Mouse (Mus musculus) heart, embryonic 10.5 days (tissue): ENCODE results near the gene Grin2c. TPM values are rescaled to one million over a fixed set of nuclear protein-coding genes. Genes with fewer than 3 reads are reported as not detected.

Experiments used
- DNase-seq: peaks from one replicate; pipeline ENCODE4 v3.0.0-alpha.2; 2017; ENCODE audit warnings: low spot score
- H3K27ac ChIP-seq: fragments of 300-500 bp; sonication (generic); 2 replicates; pipeline ENCODE4 v1.5.1; 2016; ENCODE audit warnings: mild to moderate bottlenecking
- H3K27me3 ChIP-seq: fragments of 300-500 bp; sonication (generic); 2 replicates; pipeline ENCODE4 v1.6.1; 2016; ENCODE audit warnings: mild to moderate bottlenecking; ENCODE audit not compliant: poor library complexity, insufficient read depth, severe bottlenecking
- H3K36me3 ChIP-seq: fragments of 300-500 bp; sonication (generic); 2 replicates; pipeline ENCODE4 v1.6.1; 2016; ENCODE audit warnings: mild to moderate bottlenecking, moderate library complexity
- H3K4me1 ChIP-seq: fragments of 300-500 bp; sonication (generic); 2 replicates; pipeline ENCODE4 v1.6.1; 2016; ENCODE audit warnings: mild to moderate bottlenecking
- H3K4me3 ChIP-seq: fragments of 300-500 bp; sonication (generic); 2 replicates; pipeline ENCODE4 v1.5.1; 2016; ENCODE audit warnings: mild to moderate bottlenecking, moderate library complexity
- H3K9me3 ChIP-seq: fragments of 300-500 bp; sonication (generic); 2 replicates; pipeline ENCODE4 v1.6.1; 2016; ENCODE audit warnings: mild to moderate bottlenecking, moderate library complexity
- WGBS: fragments of 180-500 bp; shearing (Covaris S2); methylation state at CpG from one replicate; pipeline ENCODE4 v1.1.7; 2016; 5-methylcytosine and 5-hydroxymethylcytosine counted together
- polyA plus RNA-seq: library from polyadenylated mRNA; unstranded; fragments of >200 nt; fragmentation: Nextera tagmentation; extraction: Ambion mirVana; gene quantifications from 2 replicates; pipeline ENCODE4 v1.2.1, GENCODE M21; 2016

The Grin2c gene
- polyA plus RNA-seq, 1 experiment from 2014 or later = 0.65 TPM

DNA sequence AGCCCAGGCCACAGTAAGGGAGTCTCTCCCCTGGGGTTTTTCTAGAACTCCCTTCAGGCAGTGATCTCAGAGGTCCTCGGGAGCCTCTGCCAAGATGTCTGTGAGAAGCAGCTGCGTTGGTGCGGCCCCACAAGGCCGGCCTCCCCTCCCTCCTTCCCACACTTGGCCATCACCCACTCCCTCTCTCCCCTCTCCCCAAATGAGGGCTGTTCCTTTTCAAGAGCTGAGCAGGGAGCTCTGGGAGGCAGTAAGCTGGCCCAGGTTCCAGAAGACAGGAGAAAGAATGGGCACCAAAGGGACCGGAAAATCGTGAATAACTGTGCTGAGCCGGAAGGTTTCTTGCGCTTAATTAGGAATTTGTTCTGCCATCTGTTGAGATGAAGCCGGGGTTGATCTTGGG lies 35.1 kb downstream of the Grin2c start:
- Histone ChIP-seq H3K27ac (peak overlapping the region; percentile 47; the same call in 1 of the 2 replicates), H3K36me3 (0 out of 2 replicates have a peak, but pooled peaks cover 4% of the 10 kb centered on the region), H3K4me1 (peaks cover 95% of the 10 kb centered on the region), H3K27me3 (peaks cover 45% of the 10 kb centered on the region), H3K4me3 (no peak overlapping the region), H3K9me3 (no peaks in the 10 kb centered on the region)
- no peak for DNase-seq
- 65% methylated on average over 9 of the region's 9 CpGs for WGBS

DNA sequence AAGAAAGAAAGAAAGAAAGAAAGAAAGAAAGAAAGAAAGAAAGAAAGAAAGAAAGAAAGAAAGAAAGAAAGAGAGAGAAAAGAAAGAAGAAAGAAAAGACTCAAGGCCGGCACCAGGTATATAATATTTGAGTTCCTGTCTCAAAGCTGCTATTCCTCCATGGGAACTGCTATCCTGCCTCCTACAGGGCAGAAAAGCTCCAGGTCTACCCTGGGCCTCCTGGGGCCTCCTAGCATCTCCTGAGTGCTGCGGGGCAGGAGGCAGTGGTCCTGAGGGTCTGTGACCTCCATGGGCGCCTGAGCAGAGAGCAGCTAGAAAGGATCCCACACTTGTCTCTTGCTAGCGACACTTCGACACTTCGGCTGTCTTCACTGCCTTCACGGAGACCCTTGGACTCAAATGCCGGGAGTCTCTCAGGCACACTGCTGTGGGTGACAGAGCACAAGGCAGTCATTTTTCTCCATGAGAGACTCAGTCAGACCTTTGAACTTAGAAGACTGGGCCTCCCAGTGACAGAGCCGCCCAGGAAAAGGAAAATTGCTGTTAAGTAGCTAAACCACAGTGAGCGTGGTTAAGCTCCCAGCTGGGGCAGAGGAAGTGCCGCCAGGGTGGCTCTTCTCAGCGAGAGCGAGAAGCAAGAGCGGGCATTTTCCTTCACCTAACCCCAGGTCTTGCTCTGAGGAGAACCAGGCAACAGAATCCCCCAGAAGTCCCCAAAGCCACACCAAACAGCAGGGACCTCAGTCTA lies 35.7 kb downstream of the Grin2c start:
- Histone ChIP-seq H3K9me3 (no peaks in the 10 kb centered on the region), H3K4me3 (no peak overlapping the region), H3K36me3 (0 out of 2 replicates have a peak, but pooled peaks cover 4% of the 10 kb centered on the region), H3K4me1 (peaks cover 95% of the 10 kb centered on the region), H3K27me3 (peaks cover 41% of the 10 kb centered on the region), H3K27ac (peak overlapping the region; percentile 47; the same call in 1 of the 2 replicates)
- WGBS = 43% methylated on average over 14 of the region's 14 CpGs
- no peak for DNase-seq

DNA sequence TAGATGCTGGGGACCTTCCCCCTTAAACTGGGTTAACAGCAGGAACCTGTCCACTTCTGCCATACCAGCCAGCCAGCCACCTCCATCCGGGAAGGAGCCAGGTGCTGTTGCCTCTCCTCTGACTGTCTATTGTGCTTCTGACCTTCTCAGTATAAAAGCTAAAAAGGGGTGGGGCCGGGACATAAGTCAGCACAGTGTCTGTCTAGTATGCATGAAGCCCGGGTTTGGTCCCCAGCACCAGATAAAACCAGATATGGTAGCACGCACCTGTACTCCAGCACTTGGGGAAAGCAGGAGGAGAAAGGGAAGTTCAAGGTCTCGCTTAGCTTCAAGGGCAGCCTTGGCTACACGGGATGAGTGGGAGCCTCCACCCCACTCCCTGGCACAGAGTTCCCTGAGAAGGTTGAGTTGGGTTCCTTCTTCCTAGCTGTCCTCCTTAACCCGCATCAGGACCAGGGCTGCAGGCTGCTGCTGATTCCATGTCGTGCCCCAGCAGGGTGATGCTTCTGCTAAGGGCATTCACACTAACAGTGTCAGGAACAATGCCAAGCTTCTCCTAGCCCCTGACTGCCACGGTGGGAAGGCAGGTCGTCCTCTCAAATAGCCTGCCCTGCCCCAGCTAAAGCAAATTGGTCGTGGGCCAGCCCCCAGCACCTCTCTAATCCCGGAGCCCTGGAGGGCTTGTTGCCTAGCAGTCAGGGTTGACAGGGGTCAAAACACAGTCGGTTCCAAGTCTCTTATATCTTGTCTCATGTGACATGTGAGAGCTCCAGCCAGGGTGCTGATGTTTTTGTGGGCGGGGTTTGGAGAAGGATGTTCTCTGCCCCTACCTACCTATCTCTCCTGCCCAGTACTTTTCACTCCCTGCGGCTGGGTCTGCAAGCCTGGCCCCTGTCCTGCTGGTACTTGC lies 37.8 kb downstream of the Grin2c start:
- Histone ChIP-seq H3K4me1 (peaks cover 93% of the 10 kb centered on the region), H3K27ac (peak overlapping the region; percentile 71; the same call in 1 of the 2 replicates), H3K36me3 (0 out of 2 replicates have a peak, but pooled peaks cover 4% of the 10 kb centered on the region), H3K9me3 (no peaks in the 10 kb centered on the region), H3K4me3 (no peak overlapping the region), H3K27me3 (peaks cover 38% of the 10 kb centered on the region)
- DNase-seq = no peak
- 39% methylated on average over 15 of the region's 15 CpGs for WGBS

DNA sequence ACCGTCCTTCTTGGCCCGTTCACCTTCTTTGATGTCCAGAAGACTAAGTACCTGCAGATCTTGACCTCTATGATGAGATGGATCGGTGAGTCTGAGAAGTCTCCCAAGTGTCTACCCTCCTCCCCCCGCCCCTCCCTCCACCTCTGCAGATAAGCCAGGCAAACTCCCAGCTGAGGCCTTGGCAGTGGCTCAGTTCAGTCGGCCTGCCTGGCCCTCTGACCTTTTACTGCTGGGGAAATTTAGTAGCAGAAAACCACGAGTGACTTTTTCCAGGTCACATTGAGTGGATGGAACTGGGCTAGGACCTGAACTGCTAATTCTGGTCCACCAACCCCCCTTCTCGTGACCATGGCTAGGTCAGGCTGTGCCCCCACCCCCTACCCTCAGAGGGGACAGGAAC lies 38.6 kb downstream of the Grin2c start:
- no peak overlapping the region for H3K4me3 ChIP-seq
- WGBS = 35% methylated on average over 7 of the region's 7 CpGs
- H3K4me1 ChIP-seq = peaks cover 93% of the 10 kb centered on the region
- no peaks in the 10 kb centered on the region for H3K9me3 ChIP-seq
- no peaks in the 10 kb centered on the region for H3K36me3 ChIP-seq
- H3K27ac ChIP-seq = peak overlapping the region; percentile 71; the same call in 1 of the 2 replicates
- peaks cover 33% of the 10 kb centered on the region for H3K27me3 ChIP-seq
- no peak for DNase-seq

DNA sequence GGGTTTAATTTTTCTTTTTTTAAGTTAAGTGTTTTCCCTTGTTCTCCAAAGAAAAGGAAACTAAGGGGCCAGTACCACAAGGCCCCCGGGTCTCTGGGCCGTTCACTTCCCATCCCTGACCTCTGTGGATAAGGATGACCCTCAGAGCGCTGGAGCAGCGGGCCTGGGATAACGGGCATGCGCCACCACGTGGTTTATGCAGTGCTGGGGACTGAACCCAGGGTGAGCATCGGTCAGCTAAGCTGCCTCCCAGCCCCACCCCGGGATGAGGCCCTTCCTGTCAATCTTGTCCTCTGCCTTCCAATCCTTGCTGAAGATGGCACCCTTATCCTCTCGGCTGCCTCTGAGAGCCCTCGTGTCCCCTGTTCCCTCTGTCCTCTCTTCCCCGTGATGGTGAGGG lies 39.4 kb downstream of the Grin2c start:
- 10% methylated on average over 12 of the region's 12 CpGs for WGBS
- Histone ChIP-seq H3K9me3 (no peaks in the 10 kb centered on the region), H3K27me3 (peaks cover 28% of the 10 kb centered on the region), H3K27ac (peak overlapping the region; percentile 71), H3K4me3 (no peak overlapping the region), H3K36me3 (no peaks in the 10 kb centered on the region), H3K4me1 (peaks cover 93% of the 10 kb centered on the region)
- no peak for DNase-seq

DNA sequence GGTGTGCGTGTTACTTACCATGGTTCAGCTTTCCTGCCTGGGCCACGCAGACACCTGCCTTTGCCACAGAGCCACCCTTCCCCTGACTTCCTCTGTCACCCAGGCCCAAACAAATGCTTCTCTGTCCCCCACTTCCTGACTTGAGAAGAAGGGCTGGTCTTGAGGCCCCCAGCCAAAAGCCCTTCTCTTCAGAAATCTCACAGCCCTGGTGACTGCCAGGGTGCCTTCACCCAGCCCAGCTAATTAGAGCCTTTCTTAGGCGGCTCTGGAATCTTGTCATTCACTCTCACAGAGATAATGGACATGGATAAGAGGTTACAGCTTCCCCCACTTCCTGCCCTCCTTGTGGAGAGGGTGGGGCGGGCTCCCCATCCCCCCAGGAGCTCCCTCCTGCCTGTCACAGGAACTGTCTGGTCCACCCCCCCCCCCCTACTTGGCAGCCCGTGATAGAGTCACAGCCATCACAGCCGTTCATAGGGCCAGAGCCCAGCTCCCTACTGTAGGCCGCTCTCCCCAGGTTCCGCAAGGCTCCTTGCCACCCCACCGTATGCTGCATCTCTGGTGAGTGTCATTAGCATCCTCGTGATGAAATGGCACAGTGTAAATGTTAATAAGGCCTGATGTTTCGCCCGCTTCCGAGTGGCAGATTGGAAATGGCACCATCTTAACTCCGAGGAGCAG lies 40.1 kb downstream of the Grin2c start:
- Histone ChIP-seq H3K27me3 (peaks cover 21% of the 10 kb centered on the region), H3K4me1 (peaks cover 96% of the 10 kb centered on the region), H3K4me3 (0 out of 2 replicates have a peak overlapping the region, but pooled peaks have one; percentile 1), H3K27ac (peak overlapping the region; percentile 71), H3K9me3 (no peaks in the 10 kb centered on the region), H3K36me3 (no peaks in the 10 kb centered on the region)
- DNase-seq = no peak
- WGBS = 21% methylated on average over 14 of the region's 14 CpGs

DNA sequence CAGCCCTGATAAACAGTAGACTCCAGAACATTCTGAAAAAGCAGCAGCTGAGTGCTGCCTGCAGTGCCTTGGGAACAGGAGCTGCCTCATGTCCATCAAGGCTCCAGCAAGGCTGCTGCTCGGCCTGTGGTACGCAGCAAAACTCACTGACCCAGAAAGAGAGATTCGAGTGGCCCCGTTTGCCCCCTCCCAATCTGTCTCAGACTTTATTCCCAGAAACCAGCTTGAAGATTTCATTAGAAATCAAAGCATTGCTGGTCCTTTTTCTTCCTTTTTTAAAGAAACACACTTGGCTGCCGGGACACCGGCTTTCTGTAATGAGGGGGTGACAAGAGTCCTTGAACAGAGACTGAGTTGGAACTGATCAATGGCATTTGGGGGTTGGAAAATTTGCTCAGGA lies 41.7 kb downstream of the Grin2c start:
- 81% methylated on average over 6 of the region's 6 CpGs for WGBS
- peak overlapping the region; percentile 82; the same call in 1 of the 2 replicates for H3K27ac ChIP-seq
- H3K27me3 ChIP-seq = peaks cover 13% of the 10 kb centered on the region
- DNase-seq = no peak
- no peaks in the 10 kb centered on the region for H3K9me3 ChIP-seq
- H3K4me1 ChIP-seq = peaks cover 91% of the 10 kb centered on the region
- no peak overlapping the region for H3K4me3 ChIP-seq
- H3K36me3 ChIP-seq = no peaks in the 10 kb centered on the region

DNA sequence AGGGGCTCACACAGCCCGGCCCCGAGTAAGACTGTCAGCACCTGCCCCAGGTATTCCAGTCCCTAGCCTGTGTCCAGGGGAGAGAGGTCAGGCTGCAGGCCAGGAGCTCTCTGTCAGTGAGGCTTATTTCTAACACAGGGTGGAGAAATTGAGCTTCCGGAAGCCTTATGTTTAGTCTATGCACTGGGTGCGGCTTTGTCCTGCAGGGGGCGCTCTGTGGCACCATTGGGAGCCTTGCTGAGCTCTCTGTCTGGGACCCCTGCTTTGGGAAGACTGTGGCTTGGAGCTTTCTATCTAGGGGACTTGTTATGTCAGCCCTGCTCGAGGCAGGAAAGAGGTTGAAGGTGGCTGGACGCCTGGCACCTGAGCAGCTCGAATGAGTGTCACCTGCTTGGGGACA lies 42.2 kb downstream of the Grin2c start:
- H3K36me3 ChIP-seq = no peaks in the 10 kb centered on the region
- H3K4me3 ChIP-seq = no peak overlapping the region
- 33% methylated on average over 8 of the region's 8 CpGs for WGBS
- peak; percentile 83 for DNase-seq
- H3K9me3 ChIP-seq = no peaks in the 10 kb centered on the region
- peak overlapping the region; percentile 82; the same call in 1 of the 2 replicates for H3K27ac ChIP-seq
- H3K4me1 ChIP-seq = peaks cover 92% of the 10 kb centered on the region
- H3K27me3 ChIP-seq = peaks cover 11% of the 10 kb centered on the region

DNA sequence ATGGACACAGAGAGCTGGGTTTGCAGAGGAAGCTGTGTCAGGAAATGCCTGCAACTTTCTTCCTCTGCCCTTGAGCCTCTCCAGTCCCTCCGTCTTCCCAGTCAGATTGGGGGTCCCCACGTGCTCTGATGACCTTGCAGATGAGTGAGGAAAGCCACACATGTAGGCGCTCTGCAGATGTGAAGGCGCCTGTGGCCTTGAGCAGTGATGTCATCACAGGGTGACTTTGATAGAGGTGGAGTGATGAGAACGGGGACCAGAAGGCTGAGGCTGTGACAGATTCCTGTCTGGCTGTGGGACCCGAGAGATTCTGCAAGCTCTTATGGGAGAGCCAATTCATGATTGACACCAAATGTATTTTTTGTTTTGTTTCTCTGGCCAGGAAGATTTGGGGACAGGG lies 43.2 kb downstream of the Grin2c start:
- Histone ChIP-seq H3K4me3 (peak overlapping the region; percentile 23; the same call in 1 of the 2 replicates), H3K36me3 (no peaks in the 10 kb centered on the region), H3K4me1 (peaks cover 92% of the 10 kb centered on the region), H3K9me3 (no peaks in the 10 kb centered on the region), H3K27ac (peak overlapping the region; percentile 82), H3K27me3 (peaks cover 5% of the 10 kb centered on the region; the same call in 1 of the 2 replicates)
- WGBS = 21% methylated on average over 6 of the region's 6 CpGs
- no peak for DNase-seq

DNA sequence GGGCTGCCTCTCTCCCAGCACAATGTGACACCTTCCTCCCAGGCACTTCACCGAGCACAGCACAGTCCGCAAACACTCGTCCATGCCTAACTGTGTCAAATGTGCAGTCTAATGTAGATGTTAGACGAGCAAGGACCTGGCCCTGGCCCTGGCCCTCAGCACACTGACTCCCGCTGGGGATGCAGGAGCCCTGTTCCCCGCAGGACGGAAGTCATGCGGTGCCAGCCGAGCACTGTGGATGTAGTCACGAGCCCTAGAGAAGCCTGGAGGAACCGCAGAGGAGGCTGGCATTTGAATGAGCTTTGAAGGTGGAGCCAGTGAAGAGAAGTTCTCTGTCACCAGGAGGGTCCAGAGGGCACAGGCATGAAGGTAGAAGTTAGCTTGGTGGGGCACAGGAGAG lies 43.6 kb downstream of the Grin2c start:
- no peak for DNase-seq
- H3K27me3 ChIP-seq = peaks cover 5% of the 10 kb centered on the region; the same call in 1 of the 2 replicates
- no peaks in the 10 kb centered on the region for H3K9me3 ChIP-seq
- WGBS = 50% methylated on average over 11 of the region's 11 CpGs
- H3K4me1 ChIP-seq = peaks cover 92% of the 10 kb centered on the region
- H3K4me3 ChIP-seq = peak overlapping the region; percentile 23; the same call in 1 of the 2 replicates
- H3K36me3 ChIP-seq = no peaks in the 10 kb centered on the region
- H3K27ac ChIP-seq = peak overlapping the region; percentile 82

DNA sequence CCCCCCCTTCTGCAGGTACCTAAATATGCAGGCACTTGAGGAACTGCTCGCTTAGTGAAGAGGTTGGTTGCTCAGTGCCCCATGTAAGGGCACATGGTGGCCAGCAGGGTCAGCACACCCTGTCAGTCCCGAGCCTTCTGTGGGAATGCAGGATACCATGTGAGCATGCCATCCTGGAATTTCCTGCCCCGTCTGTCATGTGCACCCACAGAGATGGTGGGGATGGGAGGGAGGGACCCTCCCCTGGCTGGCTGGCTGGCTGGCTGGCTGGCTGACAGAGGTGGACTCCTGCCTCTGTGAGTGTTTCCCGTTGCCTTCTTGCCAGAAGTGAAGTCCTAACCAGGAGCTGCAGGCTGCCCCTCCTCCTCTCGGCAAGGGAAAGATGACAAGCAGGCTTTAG lies 44.5 kb downstream of the Grin2c start:
- peak overlapping the region; percentile 82 for H3K27ac ChIP-seq
- H3K9me3 ChIP-seq = no peaks in the 10 kb centered on the region
- WGBS = 8% methylated on average over 5 of the region's 5 CpGs
- no peaks in the 10 kb centered on the region for H3K36me3 ChIP-seq
- H3K27me3 ChIP-seq = 0 out of 2 replicates have a peak, but pooled peaks cover 5% of the 10 kb centered on the region
- H3K4me1 ChIP-seq = peaks cover 92% of the 10 kb centered on the region
- H3K4me3 ChIP-seq = peak overlapping the region; percentile 24; the same call in 1 of the 2 replicates
- DNase-seq = peak; percentile 81

DNA sequence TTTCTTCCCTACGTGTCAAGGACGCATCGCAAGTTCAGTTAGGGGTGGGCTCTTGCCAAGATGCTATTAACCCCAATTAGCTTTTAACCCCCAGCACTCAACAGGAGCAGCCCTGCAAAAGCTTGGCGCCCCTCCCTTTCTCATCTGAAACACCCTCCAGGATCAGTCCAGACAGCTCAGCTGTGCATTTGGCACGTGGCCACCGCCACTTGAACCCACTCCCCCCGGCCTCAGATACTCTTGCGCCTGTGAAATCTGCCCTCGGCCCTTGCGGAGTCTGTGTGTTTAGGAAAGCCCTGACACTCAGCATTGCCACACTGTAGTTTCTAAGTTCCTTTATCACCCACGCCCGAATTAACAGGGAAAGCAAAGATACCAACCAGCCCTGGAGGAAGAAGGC lies 45.0 kb downstream of the Grin2c start:
- Histone ChIP-seq H3K27me3 (0 out of 2 replicates have a peak, but pooled peaks cover 6% of the 10 kb centered on the region), H3K4me3 (peak overlapping the region; percentile 24; the same call in 1 of the 2 replicates), H3K36me3 (no peaks in the 10 kb centered on the region), H3K4me1 (peaks cover 92% of the 10 kb centered on the region), H3K9me3 (no peaks in the 10 kb centered on the region), H3K27ac (peak overlapping the region; percentile 82)
- WGBS = 17% methylated on average over 12 of the region's 12 CpGs
- DNase-seq = no peak
